Mouse (Mus musculus): ENCODE data around the gene Strc. TPM values are rescaled to one million over a fixed set of nuclear protein-coding genes. Genes with fewer than 3 reads are reported as not detected.

Gene Strc
- polyA plus RNA-seq, 1 experiment from 2014 or later, result not detected

DNA sequence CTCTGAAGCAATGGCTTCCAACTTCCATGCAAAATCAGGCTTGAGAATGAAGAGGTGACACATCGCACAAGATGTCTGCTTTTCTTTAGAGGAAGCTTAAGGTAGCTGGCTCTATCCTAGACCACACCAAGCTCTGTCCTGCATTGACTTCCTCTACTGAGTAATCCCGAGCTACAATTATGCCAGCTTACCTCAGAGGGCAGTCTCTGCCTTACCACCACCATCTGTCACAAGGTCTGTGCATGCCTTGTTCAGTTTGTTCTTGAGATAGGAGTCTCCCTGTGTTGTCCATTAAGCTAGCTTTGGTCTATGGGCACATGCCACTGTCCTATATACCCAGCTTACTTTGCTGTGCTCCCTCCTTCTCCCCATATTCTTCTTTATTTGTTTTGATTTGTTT, 57.5 kb downstream of the Strc start:
- no peaks in the 10 kb centered on the region for H3K36me3 ChIP-seq (ENCODE audit: control insufficient read depth, insufficient read depth)
- no peaks in the 10 kb centered on the region for H3K9me3 ChIP-seq (ENCODE audit: control insufficient read depth, low read length)
- H3K4me2 ChIP-seq (ENCODE audit: low read length), result no peak overlapping the region
- H3K4me3 ChIP-seq (replicated peaks; ENCODE audit: low read length), result no peak overlapping the region
- no peaks in the 10 kb centered on the region for H3K4me1 ChIP-seq (replicated peaks; ENCODE audit: control insufficient read depth, insufficient read depth, low read length)
- ATAC-seq, result no peak
- 93% methylated on average over 2 of the region's 2 CpGs for WGBS
- H3K27me3 ChIP-seq (replicated peaks; ENCODE audit: control insufficient read depth, insufficient read depth, low read length), result no peaks in the 10 kb centered on the region
- no peak overlapping the region for H3K9ac ChIP-seq (replicated peaks; ENCODE audit: low read depth, low read length)
- no peak overlapping the region for H3K27ac ChIP-seq (ENCODE audit: low read length)

DNA sequence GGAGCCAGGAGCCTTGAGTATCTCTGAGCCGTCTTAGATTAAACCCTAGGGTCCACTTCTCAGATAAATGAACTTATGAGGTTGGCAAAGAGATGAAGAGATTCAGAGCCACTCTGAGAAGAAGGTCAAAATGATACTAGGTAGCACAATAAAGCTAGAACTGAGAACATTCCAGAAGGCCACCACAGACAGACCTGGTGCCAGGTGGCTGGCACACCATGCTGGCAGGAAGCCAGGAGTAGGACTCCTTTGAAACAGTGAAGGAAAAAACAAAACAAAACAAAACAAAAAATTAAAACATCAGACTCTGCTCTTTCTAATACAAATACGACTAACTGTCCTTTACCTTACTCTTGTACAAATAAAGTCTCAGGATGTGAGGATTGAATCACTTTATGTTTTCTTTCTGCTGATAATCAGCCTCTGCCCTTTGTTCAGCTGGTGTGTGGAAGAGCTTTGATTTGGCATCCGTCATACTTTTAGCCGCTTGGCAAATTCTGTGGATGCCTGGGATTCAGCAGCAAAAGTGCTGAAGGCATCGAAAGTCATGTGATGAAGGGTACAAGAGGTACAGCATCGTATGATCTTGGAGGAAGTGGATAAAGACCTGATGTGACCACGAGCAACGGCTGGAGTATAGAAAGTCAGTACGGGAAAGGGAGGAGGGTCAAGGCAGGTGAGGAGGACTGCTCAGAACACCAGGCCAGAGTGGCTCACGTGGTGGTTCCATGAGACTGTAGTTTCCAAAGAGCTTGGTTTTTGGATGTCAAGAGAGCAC, 63.1 kb downstream of the Strc start:
- H3K9me3 ChIP-seq (ENCODE audit: control insufficient read depth, low read length), result no peaks in the 10 kb centered on the region

DNA sequence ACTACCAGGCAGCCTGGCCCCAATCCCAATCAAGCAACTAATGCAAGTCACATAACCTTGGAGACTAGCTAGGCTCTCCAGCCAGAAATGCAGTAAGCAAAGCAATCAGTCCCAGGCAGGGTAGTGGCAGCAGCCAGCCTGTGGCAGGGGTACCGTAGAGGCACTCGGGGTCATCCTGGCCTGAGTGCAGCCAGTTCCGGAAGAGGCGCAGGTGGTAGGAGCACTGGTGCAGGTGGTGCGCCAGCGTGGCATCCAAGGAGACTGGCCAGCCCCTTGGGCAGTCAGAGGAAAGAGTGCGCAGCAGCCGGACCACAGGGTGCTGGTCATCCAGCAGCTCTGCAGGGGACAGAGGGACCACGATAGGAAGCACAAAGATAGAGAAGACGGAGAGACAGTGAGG, 63.9 kb downstream of the Strc start:
- no peak overlapping the region for H3K4me2 ChIP-seq (ENCODE audit: low read length)
- no peak overlapping the region for H3K9ac ChIP-seq (replicated peaks; ENCODE audit: low read depth, low read length)
- H3K27me3 ChIP-seq (replicated peaks; ENCODE audit: control insufficient read depth, insufficient read depth, low read length), result no peaks in the 10 kb centered on the region
- no peaks in the 10 kb centered on the region for H3K36me3 ChIP-seq (ENCODE audit: control insufficient read depth, insufficient read depth)
- no peak overlapping the region for H3K4me3 ChIP-seq (replicated peaks; ENCODE audit: low read length)
- ATAC-seq, result no peak
- no peaks in the 10 kb centered on the region for H3K9me3 ChIP-seq (ENCODE audit: control insufficient read depth, low read length)
- no peak overlapping the region for H3K27ac ChIP-seq (ENCODE audit: low read length)
- no peaks in the 10 kb centered on the region for H3K4me1 ChIP-seq (replicated peaks; ENCODE audit: control insufficient read depth, insufficient read depth, low read length)
- WGBS, result 93% methylated on average over 10 of the region's 10 CpGs

More for the DNA sequence above, 63.1 kb downstream of the Strc start:
- no peak overlapping the region for H3K9ac ChIP-seq (replicated peaks; ENCODE audit: low read depth, low read length)
- WGBS, result 84% methylated on average over 10 of the region's 10 CpGs
- H3K27ac ChIP-seq (ENCODE audit: low read length), result no peak overlapping the region
- no peaks in the 10 kb centered on the region for H3K4me1 ChIP-seq (replicated peaks; ENCODE audit: control insufficient read depth, insufficient read depth, low read length)
- H3K4me3 ChIP-seq (replicated peaks; ENCODE audit: low read length), result no peak overlapping the region
- H3K36me3 ChIP-seq (ENCODE audit: control insufficient read depth, insufficient read depth), result no peaks in the 10 kb centered on the region
- no peaks in the 10 kb centered on the region for H3K27me3 ChIP-seq (replicated peaks; ENCODE audit: control insufficient read depth, insufficient read depth, low read length)
- ATAC-seq, result no peak
- H3K4me2 ChIP-seq (ENCODE audit: low read length), result no peak overlapping the region

DNA sequence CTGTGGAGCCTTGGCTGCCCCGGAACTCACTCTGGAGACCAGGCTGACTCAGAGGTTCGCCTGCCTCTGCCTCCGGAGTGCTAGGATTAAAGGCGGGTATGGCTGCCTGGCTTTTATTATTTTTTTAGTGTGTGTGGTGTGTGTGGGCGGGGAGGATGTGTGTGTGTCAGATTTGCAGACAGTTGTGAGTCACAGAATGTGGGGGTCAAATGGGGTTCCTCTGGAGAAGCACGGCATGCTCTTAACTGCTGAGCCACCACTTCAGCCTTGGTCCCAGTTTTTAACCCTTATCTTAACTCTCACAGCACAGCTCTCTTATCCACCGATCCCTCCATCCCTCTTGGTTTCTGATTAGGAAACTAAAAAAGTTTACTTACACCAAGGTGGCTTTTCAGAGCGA, 70.7 kb downstream of the Strc start:
- Histone ChIP-seq H3K4me2 (ENCODE audit: low read length) (no peak overlapping the region), H3K27me3 (replicated peaks; ENCODE audit: control insufficient read depth, insufficient read depth, low read length) (no peaks in the 10 kb centered on the region), H3K9ac (replicated peaks; ENCODE audit: low read depth, low read length) (no peak overlapping the region), H3K27ac (ENCODE audit: low read length) (no peak overlapping the region), H3K4me1 (replicated peaks; ENCODE audit: control insufficient read depth, insufficient read depth, low read length) (no peaks in the 10 kb centered on the region), H3K9me3 (ENCODE audit: control insufficient read depth, low read length) (no peaks in the 10 kb centered on the region), H3K36me3 (ENCODE audit: control insufficient read depth, insufficient read depth) (no peaks in the 10 kb centered on the region), H3K4me3 (replicated peaks; ENCODE audit: low read length) (no peak overlapping the region)
- WGBS, result 85% methylated on average over 8 of the region's 8 CpGs
- ATAC-seq, result no peak

Other genes with a start within 250 kb of the Strc start
- 36.1 and 37.1 TPM in 2 replicates for gene Adal, start 246.7 kb downstream of the Strc start, polyA plus RNA-seq (2015; fragmentation: Nextera tagmentation; extraction: Ambion mirVana)
- gene Lcmt2, start 246.5 kb downstream of the Strc start, polyA plus RNA-seq (2015; fragmentation: Nextera tagmentation; extraction: Ambion mirVana), result 23.5 and 23.9 TPM in 2 replicates
- gene Tubgcp4, start 216.5 kb downstream of the Strc start, polyA plus RNA-seq (2015; fragmentation: Nextera tagmentation; extraction: Ambion mirVana), result 58.9 and 73.8 TPM in 2 replicates
- 9.3 and 11.5 TPM in 2 replicates for gene Zscan29, start 216.0 kb downstream of the Strc start, polyA plus RNA-seq (2015; fragmentation: Nextera tagmentation; extraction: Ambion mirVana)
- 181 and 209 TPM in 2 replicates for gene Trp53bp1, start 115.8 kb downstream of the Strc start, polyA plus RNA-seq (2015; fragmentation: Nextera tagmentation; extraction: Ambion mirVana)
- gene Map1a, start 97.6 kb downstream of the Strc start, polyA plus RNA-seq (2015; fragmentation: Nextera tagmentation; extraction: Ambion mirVana), result 10.9 and 13.3 TPM in 2 replicates
- gene Ppip5k1, start 31.8 kb downstream of the Strc start, polyA plus RNA-seq (2015; fragmentation: Nextera tagmentation; extraction: Ambion mirVana), result 14.3 and 22.4 TPM in 2 replicates
- gene Ckmt1, start 29.5 kb downstream of the Strc start, polyA plus RNA-seq (2015; fragmentation: Nextera tagmentation; extraction: Ambion mirVana), result 26.3 and 35.7 TPM in 2 replicates
- 334 and 342 TPM in 2 replicates for gene Pdia3, start 26.6 kb upstream of the Strc start, polyA plus RNA-seq (2015; fragmentation: Nextera tagmentation; extraction: Ambion mirVana)
- 4.5 and 7.5 TPM in 2 replicates for gene Catsper2, start 26.6 kb upstream of the Strc start, polyA plus RNA-seq (2015; fragmentation: Nextera tagmentation; extraction: Ambion mirVana)
- gene Ell3, start 57.1 kb upstream of the Strc start, polyA plus RNA-seq (2015; fragmentation: Nextera tagmentation; extraction: Ambion mirVana), result 2.3 and 2.5 TPM in 2 replicates
- 254 and 305 TPM in 2 replicates for gene Serf2, start 62.0 kb upstream of the Strc start, polyA plus RNA-seq (2015; fragmentation: Nextera tagmentation; extraction: Ambion mirVana)
- 105 and 108 TPM in 2 replicates for gene Hypk, start 66.1 kb upstream of the Strc start, polyA plus RNA-seq (2015; fragmentation: Nextera tagmentation; extraction: Ambion mirVana)
- 1.6 and 1.7 TPM in 2 replicates for gene Serinc4, start 69.6 kb upstream of the Strc start, polyA plus RNA-seq (2015; fragmentation: Nextera tagmentation; extraction: Ambion mirVana)
- gene Mfap1b, start 86.9 kb upstream of the Strc start, polyA plus RNA-seq (2015; fragmentation: Nextera tagmentation; extraction: Ambion mirVana), result 78.6 and 82.6 TPM in 2 replicates
- gene Mfap1a, start 119.5 kb upstream of the Strc start, polyA plus RNA-seq (2015; fragmentation: Nextera tagmentation; extraction: Ambion mirVana), result 34.0 and 35.2 TPM in 2 replicates
- gene Wdr76, start 119.6 kb upstream of the Strc start, polyA plus RNA-seq (2015; fragmentation: Nextera tagmentation; extraction: Ambion mirVana), result 5.5 and 6.5 TPM in 2 replicates

Measured in forebrain, embryonic 16.5 days (tissue).